Mouse (Mus musculus): Measurements from ENCODE around the gene Myoz1.
"Not testable (repeated sequence)": the region's sequence is repeated elsewhere in the genome, so short reads cannot be mapped to it uniquely, and the experiment has no call there.

Gene Myoz1

DNA sequence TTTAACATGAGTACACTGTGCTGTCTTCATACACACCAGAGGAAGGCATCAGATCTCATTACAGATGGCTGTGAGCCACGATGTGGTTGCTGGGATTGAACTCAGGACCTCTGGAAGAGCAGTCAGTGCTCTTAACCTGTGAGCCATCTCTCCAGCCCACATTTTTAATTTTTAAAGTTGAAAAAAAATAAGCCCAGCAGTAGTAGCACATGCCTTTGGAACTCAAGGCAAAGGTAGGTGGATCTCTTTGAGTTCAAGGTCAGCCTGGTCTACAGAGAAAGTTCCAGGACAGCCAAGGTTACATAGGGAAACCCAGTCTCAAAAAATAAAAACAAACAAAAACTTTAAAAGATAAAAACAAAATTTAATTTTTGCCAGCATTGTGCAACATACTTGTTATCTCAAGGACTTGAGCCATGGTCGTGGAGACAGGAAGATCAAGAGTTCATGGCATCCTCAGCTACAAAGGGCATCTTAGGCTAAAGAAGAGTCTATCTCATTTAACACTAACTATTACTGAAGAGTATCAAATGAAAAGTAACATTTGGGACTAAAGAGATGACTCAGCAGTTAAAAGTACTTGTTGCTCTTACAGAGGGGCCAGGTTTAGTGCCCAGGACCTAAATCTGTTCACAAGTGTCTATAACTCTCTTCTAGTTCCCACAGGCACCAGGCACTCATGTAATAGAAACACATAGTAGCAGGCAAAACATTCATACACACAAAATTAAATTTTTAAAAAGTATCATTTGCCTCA, 18.3 kb downstream of the Myoz1 start:
- DNase-seq = no peak

DNA sequence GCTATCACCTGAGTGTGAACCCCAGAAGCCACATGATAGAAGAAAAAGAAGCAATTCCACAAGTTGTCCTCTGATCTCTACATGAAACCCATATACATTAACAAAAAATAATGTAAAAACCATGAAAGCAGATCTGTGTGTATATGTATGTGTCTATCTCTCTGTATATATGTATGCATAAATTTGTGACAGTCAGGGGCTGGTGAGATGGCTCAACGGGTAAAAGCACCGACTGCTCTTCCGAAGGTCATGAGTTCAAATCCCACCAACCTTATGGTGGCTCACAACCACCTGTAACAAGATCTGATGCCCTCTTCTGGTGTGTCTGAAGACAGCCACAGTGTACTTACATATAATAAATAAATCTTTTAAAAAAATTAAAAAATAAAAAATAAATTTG, 19.4 kb downstream of the Myoz1 start:
- not testable (repeated sequence) for DNase-seq

DNA sequence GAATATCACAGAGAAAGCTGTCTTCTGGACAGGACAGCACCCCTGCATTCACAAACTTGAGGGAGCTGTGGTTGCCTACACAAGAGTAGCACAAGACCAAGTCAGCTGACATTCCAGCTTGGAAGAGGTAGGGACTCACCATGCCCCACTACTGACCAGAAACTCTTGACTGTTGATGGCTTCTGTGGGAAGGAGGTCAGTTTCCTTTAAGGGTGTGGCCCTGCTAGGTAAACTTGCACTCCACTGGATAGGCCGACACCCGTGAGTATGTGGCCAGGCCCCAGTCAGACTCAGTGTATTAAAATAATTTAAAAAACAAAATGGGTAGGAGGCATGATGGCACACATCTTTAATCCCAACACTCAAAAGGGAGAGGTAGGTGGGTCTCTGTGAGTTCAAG, 20.8 kb downstream of the Myoz1 start:
- DNase-seq = no peak

DNA sequence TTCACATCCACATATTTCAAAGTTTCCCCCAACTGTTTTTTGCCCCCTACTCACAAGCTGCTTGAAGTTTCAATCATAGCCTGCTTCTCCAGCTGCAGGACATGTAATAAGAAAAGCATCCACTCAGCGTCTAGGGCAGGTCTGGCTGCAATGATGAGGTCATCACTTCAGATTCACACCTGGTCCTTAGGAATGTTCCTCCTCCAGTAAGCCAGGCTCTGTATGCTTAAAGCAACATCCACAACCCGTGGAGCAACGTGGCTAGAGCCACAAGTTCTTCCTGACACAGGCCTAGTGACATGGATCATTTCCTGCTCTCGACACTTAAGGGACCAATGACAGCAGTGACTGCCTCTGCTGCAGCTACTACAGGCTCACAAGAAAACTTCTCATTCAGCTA, 25.1 kb downstream of the Myoz1 start:
- no peak for DNase-seq

DNA sequence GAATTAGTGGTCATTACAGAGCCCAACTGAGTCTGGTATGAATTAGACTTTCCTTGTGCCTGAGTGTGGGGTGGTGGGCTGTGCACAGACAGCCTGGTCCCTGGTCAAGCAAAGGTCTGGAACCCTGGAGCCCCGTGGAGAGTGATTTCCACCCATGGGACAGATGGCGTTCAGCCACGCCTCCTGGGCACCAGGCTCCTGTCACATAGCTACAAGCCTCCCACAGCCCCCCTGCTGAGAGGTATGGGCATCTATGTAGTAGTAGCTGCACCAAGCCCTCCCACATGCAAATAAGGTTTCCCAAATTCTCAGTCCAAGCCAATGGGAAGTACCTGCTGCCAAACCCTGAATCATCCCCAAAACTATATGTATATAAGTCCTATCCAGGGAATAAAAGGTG, 29.4 kb downstream of the Myoz1 start:
- no peak for DNase-seq

DNA sequence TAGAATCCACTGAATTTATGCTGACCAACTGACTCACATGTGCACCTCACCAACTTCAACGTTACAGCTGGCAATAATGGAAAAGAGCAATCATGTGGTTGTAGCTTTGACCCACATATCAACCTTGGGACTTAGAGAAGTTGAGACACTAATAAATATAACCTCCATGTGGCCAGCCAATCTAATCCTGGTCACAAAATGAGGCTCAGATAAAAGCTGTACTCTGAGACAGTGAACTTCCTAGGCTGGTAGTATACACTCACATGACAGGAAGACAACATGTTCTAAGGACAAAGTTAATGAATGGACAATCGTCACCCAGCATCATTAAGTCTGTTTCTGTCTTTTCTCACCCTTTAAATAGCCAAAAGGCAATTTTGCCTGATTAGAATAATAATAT, 29.9 kb downstream of the Myoz1 start:
- no peak for DNase-seq

DNA sequence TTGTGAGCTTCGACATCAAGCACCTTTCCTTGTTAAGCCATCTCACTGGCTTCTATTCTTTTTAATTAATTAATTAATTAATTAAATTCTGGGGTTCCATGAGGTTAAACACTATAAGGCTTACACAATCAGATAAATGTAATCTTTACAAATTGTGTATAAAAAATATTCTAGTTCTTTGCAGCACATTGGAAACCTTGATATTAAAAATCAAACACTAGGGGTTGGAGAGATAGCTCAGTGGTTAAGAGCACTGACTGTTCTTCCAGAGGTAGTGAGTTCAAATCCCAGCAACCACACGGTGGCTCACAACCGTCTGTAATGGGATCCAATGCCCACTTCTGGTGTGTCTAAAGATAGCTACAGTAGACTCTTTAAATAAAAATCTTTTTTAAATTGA, 33.4 kb downstream of the Myoz1 start:
- no peak for DNase-seq

DNA sequence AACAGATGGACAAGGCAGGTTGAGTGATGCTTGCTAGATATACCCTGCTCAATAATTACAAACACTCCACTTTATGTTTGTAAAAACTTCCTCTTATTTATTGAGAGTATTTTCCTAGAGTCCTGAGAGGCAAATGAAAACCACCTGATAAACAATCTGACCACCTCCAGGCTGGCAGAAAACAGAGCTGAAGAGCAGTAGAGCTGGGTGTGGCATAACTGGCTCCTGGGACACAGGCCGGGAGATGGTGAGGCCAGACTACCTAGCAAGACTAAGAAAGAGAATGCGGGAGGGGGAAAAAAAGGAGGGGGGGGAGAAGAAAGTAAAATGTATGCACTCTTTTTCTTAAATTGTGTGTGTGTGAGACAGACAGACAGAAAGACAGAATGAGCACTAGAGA, 33.9 kb downstream of the Myoz1 start:
- no peak for DNase-seq

DNA sequence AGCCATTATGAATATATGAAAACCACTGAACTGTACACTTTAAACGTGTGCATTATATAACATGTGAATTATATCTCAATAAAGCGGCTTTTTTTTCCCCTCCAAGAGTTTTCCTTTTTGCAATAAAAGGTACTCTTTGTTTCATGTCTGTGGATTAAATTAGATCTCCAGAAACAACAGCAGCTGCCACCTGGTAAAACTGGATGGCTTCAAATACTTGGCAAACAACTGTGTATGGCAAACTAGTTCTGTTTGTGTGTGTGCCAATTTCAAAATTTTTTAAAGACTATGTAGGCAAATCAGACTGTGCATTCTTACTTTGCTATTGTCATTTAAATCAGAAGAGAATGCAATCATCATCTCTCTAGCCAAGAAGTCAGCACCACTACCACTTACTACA, 34.4 kb downstream of the Myoz1 start:
- DNase-seq = no peak

DNA sequence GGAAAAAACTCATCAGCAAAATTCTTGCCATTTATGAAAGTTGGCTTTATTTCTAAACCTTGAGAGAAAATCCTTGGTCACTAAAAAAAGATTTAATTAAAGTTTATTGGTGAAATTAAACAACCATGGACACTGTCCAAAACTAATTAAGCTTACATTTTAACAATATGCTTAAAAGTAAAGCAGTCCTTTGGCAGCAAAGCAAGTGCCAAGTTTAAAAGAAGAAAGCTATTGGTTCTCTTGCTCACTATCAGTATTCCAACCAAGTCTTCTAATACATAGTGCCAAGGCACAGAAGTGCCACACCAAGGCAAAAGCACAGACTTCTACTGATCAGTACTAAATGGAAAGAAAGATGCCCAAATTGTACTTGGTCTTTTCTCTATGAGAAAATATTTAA, 37.2 kb downstream of the Myoz1 start:
- no peak for DNase-seq

DNA sequence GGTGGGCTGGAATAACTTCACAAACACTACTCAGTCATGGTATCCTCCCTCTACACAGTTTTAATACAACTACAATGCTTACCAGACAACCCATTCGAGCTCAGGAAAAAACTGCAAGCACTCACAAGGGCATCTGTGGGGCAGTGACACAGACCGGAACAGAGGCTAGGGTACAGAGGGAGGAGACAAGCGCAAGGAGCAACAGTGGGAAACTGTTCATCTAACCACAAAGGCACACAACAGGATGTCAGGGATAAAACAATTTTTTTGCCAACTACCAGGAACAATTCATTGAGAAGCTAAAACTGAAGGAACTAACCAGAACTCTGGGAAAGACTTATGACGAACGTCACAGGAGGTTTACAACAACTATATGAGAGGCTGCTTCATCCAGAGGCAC, 38.1 kb downstream of the Myoz1 start:
- no peak for DNase-seq

DNA sequence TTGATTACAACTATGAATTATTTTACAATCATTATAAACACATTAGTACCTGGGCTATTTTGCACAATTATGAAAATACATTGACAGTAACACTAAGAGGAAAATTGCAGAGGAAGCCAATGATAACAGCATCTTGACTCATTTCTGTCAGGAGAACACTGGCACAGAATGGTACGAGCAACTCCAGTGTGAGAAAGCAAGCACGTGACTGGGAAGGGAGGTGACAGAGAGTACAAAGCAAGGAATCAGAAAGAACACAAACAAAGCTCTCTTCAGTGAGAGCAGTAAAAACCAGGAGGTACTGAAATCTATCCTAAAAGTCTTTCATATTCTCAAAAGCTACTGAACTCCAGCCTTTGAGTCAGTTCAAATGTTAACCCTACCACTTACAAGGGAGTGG, 39.9 kb downstream of the Myoz1 start:
- DNase-seq = no peak

DNA sequence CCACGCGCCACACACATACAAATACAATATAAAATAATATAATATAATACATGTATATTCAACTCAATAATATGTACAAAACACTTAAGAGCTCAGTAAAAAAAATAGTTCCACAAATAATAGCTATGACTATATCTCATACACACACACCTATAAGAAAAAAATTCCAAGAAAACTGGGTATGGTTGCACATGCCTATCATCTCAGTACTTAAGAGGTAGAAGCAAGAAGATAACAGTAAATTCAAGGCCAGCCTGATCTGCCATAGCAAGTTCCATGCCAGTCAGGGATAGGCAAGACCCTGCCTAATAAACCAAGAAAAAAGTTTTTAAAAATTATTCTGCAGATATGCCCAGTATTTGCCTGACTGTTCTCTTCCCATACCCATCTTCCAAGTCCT, 41.3 kb downstream of the Myoz1 start:
- DNase-seq = no peak

DNA sequence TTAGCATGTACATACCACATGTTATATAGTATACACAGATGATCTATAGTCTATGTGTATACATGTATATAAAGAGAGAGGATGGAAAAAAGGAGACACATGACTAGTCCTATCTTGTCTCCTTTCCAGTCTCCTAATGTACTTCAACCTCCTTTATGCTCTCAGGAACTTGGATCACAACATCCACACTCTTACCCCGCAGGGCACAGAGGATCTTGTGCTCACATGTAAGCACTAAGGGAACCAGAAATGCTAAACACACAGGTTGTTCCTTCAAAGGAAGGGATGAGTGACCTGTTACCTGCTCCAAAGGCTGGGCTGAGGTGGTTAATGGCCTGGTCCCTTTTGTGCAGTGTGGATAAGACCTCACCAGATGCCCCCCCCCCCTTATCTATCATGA, 43.5 kb downstream of the Myoz1 start:
- DNase-seq = no peak

DNA sequence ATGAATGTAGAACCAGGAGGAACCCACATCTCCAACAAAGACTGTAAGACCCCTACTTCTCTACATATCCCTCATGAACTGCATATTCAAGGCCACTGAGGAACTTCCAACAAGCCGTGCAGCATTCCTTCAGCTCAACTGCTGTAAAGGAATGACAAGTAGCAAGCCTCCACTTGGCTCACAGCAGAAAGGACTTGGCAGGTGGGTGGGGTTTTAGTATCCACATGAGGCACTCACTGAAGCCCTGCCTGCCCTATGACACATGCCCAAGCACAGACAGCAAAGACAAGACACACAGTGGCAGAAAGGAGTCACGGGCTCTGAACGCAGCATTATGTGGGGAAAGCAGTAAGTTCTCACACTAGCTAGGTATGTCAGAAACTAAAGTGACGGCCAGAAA, 46.2 kb downstream of the Myoz1 start:
- DNase-seq = no peak

DNA sequence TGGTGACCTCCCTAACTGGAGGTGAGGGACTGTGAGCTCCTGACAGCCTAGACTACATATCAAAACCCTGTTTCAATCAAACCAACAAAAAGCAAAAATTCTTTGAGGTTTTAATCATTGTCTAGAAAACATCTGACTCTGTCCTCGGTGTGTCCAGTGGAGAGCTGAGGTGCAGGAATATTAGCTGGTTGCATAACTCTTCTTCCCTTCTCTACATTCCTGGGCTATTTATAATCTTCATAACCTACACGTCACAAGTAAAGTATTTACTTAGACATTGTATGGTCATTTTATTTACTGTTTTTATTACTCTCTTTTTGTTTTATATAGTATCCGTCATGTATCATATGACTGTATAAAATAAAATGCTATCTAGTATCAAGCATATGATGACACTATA, 46.8 kb downstream of the Myoz1 start:
- no peak for DNase-seq

DNA sequence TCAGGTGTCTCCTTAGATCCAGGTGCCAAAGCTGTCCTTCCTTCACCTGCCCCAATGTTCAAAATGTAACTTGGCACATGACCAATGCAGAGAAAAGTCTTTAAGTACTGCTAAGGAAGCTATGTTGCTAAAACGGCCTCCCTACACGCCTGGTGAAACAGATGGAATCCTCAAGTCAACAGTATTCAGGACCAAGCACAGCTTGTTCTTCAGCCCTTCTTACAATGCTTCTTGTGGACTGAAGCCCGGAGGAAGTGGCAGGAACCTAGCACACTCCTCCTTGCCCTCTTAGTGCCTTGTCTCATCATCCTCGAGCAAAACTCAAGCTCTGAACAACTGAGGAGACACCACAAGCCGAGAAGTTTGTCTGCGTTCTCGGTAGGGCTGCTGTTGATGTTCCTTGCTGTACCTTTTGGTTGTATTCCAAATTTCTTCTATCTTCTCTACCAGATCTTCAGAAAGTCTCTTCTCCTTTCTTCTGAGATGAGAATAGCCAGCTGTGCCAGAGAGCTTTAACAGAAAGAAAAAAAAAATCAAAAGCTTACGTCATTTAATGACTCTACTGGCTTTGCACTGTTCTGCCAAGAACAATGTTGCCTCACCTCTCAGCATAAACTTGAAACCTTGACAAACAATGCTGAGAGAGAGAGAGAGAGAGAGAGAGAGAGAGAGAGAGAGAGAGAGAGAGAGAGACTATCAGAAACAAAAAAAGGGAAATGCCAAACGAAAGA, 48.8 kb downstream of the Myoz1 start:
- no peak for DNase-seq

DNA sequence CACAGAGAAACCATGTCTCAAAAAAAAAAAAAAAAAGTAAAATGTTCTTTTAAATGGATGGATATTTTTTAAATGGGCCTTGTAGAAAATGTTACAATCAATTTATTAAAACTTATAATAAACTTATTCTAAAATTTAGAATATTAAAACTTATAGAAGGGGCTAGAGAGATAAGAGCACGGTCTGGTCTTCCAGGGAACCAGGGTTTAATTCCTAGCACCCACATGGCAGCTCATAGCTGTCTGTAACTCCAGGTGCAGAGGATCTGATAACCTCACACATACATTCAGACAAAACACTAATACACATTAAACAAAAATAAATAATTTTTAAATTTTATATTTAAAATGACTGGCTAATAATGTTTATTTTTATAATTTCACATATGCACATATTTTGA, 55.1 kb downstream of the Myoz1 start:
- DNase-seq = no peak

DNA sequence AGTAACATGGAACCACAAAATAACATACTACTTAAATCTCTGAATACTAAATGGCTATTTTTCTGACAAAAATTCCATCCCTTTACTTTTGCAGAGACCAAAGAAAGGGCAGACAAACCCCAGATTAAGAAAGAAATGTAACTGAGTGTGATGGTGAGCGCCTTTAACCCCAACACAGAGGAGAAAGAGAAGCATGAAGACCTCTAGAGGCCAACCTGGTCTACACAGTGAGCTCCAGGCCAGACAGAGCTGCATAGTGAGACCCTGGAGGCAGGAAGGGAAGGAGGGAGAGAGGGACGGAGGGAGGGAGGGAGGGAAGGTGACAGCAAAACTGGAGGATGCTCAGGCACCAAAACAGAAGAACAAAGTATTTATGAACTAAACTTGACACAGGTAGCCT, 56.1 kb downstream of the Myoz1 start:
- no peak for DNase-seq

DNA sequence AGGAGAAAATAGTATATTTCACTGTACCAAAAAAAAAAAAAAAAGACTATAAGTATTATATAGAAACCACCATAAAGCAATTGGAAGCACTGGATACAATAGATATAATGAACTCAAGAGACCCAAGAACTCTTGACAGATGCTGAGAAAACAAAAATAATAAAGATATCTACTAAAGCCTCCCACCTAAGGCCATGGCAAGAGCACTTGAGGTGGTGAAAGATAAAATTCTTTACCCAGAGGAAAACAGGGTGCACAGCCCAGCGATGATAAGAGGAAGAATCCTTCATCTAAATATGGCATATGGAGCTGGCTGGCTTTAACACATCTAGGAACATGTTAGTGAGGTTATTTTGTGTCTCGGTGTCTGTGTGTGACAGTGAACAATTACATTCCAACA, 56.8 kb downstream of the Myoz1 start:
- no peak for DNase-seq

Data from B cell, adult 2 months (primary cell).